ENCODE assay signal across 8 mouse cellular contexts in the genomic region with DNA sequence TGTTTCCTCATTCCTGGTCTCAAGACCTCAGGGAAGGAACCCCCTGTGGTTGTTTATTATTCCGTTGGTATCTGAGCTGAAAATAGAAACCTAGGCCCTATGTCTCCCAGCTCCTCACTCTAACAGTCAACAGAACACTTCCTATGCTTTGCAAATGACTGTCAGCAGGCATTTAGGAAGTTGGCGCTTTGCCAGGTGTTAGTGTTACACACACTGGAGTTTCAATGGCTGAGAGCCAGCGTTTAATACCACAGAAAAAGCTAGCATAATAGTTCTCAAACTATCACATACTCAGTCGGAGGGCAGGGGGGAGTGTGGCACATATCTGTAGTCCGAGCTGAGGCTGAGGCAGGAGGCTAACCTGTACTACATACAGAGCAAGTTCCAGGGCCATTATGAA. TPM values are rescaled to one million over a fixed set of nuclear protein-coding genes. Genes with fewer than 3 reads are reported as not detected.
DNase-seq lines count a peak whose midpoint lies in the region; ATAC-seq lines count a peak whose summit lies in the region.

No protein-coding gene starts in this region.

- 29% methylated on average over 5 of the region's 5 CpGs for WGBS in heart, embryonic 10.5 days
- 55% methylated on average over 5 of the region's 5 CpGs for WGBS in midbrain, embryonic 10.5 days

- peak; percentile 18 for DNase-seq in CD4-positive, CD25-positive, alpha-beta regulatory T cell, adult 2 months (ENCODE audit: low read depth, low spot score)
- DNase-seq in ovary, postnatal 14 days (ENCODE audit: low spot score), result peak; percentile 11
- DNase-seq in ovary, postnatal 10 days (ENCODE audit: low spot score), result no peak
- no peak for DNase-seq in heart, embryonic 10.5 days (ENCODE audit: low spot score)
- DNase-seq in kidney, postnatal 25 days, result peak; percentile 73 to 83
- DNase-seq in midbrain, embryonic 10.5 days (ENCODE audit: low spot score), result peak; percentile 29
- no peak for DNase-seq in c-Kit-positive CD71-positive TER-119-positive erythroid progenitor cells, embryonic 14.5 days (ENCODE audit: low spot score)

- H3K4me1 ChIP-seq in heart, embryonic 10.5 days, result peaks cover 38% of the 10 kb centered on the region
- peaks cover 40% of the 10 kb centered on the region for H3K4me1 ChIP-seq in midbrain, embryonic 10.5 days

- no peak overlapping the region for H3K4me3 ChIP-seq in heart, embryonic 10.5 days
- no peak overlapping the region for H3K4me3 ChIP-seq in midbrain, embryonic 10.5 days

- no peaks in the 10 kb centered on the region for H3K36me3 ChIP-seq in heart, embryonic 10.5 days
- no peaks in the 10 kb centered on the region for H3K36me3 ChIP-seq in midbrain, embryonic 10.5 days

- no peak for ATAC-seq in CD4-positive, CD25-positive, alpha-beta regulatory T cell, adult 4 months

- peak overlapping the region; percentile 76 for H3K27ac ChIP-seq in heart, embryonic 10.5 days
- H3K27ac ChIP-seq in midbrain, embryonic 10.5 days (replicated peaks), result no peak overlapping the region

- no peaks in the 10 kb centered on the region for H3K9me3 ChIP-seq in heart, embryonic 10.5 days
- H3K9me3 ChIP-seq in midbrain, embryonic 10.5 days (replicated peaks), result no peaks in the 10 kb centered on the region

- H3K27me3 ChIP-seq in heart, embryonic 10.5 days (ENCODE audit: insufficient read depth, poor library complexity, severe bottlenecking), result no peaks in the 10 kb centered on the region
- 0 out of 2 replicates have a peak, but pooled peaks cover 7% of the 10 kb centered on the region for H3K27me3 ChIP-seq in midbrain, embryonic 10.5 days (ENCODE audit: low read depth, poor library complexity, severe bottlenecking)

RNA-seq across cellular contexts. Expression of gene Hnrnpll, which starts 53.3 kb away (rescaled TPM):
- polyA plus RNA-seq in CD4-positive, CD25-positive, alpha-beta regulatory T cell, adult 4 months (2017; shearing (Covaris generic)), result 10 to 100 TPM; 23.0 to 30.2 TPM
- polyA plus RNA-seq in heart, embryonic 10.5 days (2016; fragmentation: Nextera tagmentation; extraction: Ambion mirVana), result 52.2 and 76.3 TPM in 2 replicates
- polyA plus RNA-seq in midbrain, embryonic 10.5 days (2016; fragmentation: Nextera tagmentation; extraction: Ambion mirVana), result 85.2 and 86.7 TPM in 2 replicates

Comparison
In these comparisons a context has a peak if more than half of its experiments do, and no peak if none do; other contexts are left out.
1. DNase-seq: peak in CD4-positive, CD25-positive, alpha-beta regulatory T cell, adult 2 months (single experiment), ovary, postnatal 14 days (single experiment), kidney, postnatal 25 days (2 of 2) and midbrain, embryonic 10.5 days (single experiment); none in ovary, postnatal 10 days (single experiment), heart, embryonic 10.5 days (single experiment) and c-Kit-positive CD71-positive TER-119-positive erythroid progenitor cells, embryonic 14.5 days (single experiment).